In the genomic region with DNA sequence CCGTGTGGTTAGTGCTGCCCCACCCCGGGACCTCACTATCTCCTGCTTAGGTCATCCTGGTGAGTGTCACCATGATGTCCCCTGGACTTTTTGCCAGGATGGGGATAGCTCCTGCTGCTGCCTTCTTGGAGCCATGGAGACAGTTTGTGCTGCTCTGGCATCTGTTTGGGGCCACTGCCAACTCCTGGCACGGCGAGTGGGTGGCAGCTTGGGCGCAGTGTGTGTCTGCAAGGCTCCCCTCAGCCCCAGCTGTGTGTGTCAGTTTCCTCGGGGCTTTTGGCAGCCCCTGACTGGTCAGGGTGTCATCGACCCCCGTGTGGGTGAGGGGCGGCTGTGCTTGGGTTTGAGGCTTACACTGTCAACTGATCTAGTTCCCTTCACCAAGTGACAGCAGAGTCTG, we compare ENCODE assay signal across 10 mouse cellular contexts. TPM values are rescaled to one million over a fixed set of nuclear protein-coding genes. Genes with fewer than 3 reads are reported as not detected.
DNase-seq lines count a peak whose midpoint lies in the region; ATAC-seq and TF ChIP-seq lines count a peak whose summit lies in the region.
"Had no signal": no experiment of that assay in that cellular context is flagged by ENCODE, and none has a peak within 500 bp of the region (broad histone marks: within the 10 kb centered on the region; RNA-seq: fewer than 3 reads in every experiment).

No protein-coding gene starts in this region.

- no peak overlapping the region for H3K9ac ChIP-seq in intestine, embryonic 15.5 days
- H3K9ac ChIP-seq: heart, embryonic 13.5 days had no signal

- intact Hi-C loops in gastrocnemius, adult 2 months (cut with DNase I) = no loop called here

- ATAC-seq in intestine, embryonic 15.5 days = no peak

- no peaks in the 10 kb centered on the region for H3K4me1 ChIP-seq in intestine, embryonic 15.5 days (replicated peaks)

- H3K4me3 ChIP-seq in gastrocnemius, adult 2 months = no peak overlapping the region
- H3K4me3 ChIP-seq in intestine, embryonic 15.5 days (replicated peaks) = no peak overlapping the region
- H3K4me3 ChIP-seq: heart, embryonic 13.5 days had no signal

- H3K36me3 ChIP-seq in intestine, embryonic 15.5 days = no peaks in the 10 kb centered on the region
- H3K36me3 ChIP-seq: heart, embryonic 13.5 days had no signal

- H3K27me3 ChIP-seq in intestine, embryonic 15.5 days (replicated peaks) = no peaks in the 10 kb centered on the region

- no peak overlapping the region for H3K27ac ChIP-seq in gastrocnemius, adult 2 months
- no peak overlapping the region for H3K27ac ChIP-seq in intestine, embryonic 15.5 days
- H3K27ac ChIP-seq: heart, embryonic 13.5 days had no signal

- no peak for TF ChIP-seq CTCF in gastrocnemius, adult 2 months (IDR thresholded peaks at IDR 0.05)

- peak; percentile 28 for DNase-seq in gastrocnemius, adult 2 months
- DNase-seq in gastrocnemius, postnatal 25 days = no peak
- DNase-seq in cerebellum, postnatal 25 days = peak; percentile 74 to 85
- peak; percentile 89 to 90 for DNase-seq in layer of hippocampus, postnatal 10 days (ENCODE audit: low spot score in 2 of 2)
- DNase-seq in right cerebral cortex, adult 18-20 months = peak; percentile 78
- no peak for DNase-seq in lung, adult 18-20 months
- no peak for DNase-seq in urinary bladder, postnatal 4 days (ENCODE audit: low spot score in 2 of 2)
- DNase-seq: lung, postnatal 36 days had no signal

- no peaks in the 10 kb centered on the region for H3K9me3 ChIP-seq in intestine, embryonic 15.5 days
- H3K9me3 ChIP-seq: heart, embryonic 13.5 days had no signal

- 85% methylated on average over 9 of the region's 9 CpGs for WGBS in intestine, embryonic 15.5 days

- no peak overlapping the region for H3K4me2 ChIP-seq in intestine, embryonic 15.5 days (replicated peaks)
- H3K4me2 ChIP-seq: heart, embryonic 13.5 days had no signal

RNA-seq across cellular contexts. Expression of gene Tunar, which starts 20.6 kb away (rescaled TPM):
- total RNA-seq in gastrocnemius, adult 2 months (2021) = not detected
- not detected for total RNA-seq in gastrocnemius, postnatal 25 days (2021)
- total RNA-seq in layer of hippocampus, postnatal 10 days (2021) = 10 to 100 TPM; 18.7 to 23.8 TPM
- polyA plus RNA-seq in intestine, embryonic 15.5 days (2015; fragmentation: Nextera tagmentation; extraction: Ambion mirVana) = 0.06 and 0.21 TPM in 2 replicates
- polyA plus RNA-seq: heart, embryonic 13.5 days had no signal

Comparison
In these comparisons a context has a peak if more than half of its experiments do, and no peak if none do; other contexts are left out.
1. DNase-seq: peak in gastrocnemius, adult 2 months (single experiment), cerebellum, postnatal 25 days (2 of 2), layer of hippocampus, postnatal 10 days (2 of 2) and right cerebral cortex, adult 18-20 months (single experiment); none in gastrocnemius, postnatal 25 days (single experiment), lung, adult 18-20 months (0 of 2) and urinary bladder, postnatal 4 days (0 of 2).
2. RNA of gene Tunar, which starts 20.6 kb away (total RNA-seq): 18.7 to 23.8 TPM in layer of hippocampus, postnatal 10 days; not detected in gastrocnemius, adult 2 months and not detected in gastrocnemius, postnatal 25 days; every median in the first group is over 10 times any median in the second.